Mouse (Mus musculus): Measurements from ENCODE around the gene Sult1a1.
"Not testable (repeated sequence)": the region's sequence is repeated elsewhere in the genome, so short reads cannot be mapped to it uniquely, and the experiment has no call there.

Sult1a1 gene

DNA sequence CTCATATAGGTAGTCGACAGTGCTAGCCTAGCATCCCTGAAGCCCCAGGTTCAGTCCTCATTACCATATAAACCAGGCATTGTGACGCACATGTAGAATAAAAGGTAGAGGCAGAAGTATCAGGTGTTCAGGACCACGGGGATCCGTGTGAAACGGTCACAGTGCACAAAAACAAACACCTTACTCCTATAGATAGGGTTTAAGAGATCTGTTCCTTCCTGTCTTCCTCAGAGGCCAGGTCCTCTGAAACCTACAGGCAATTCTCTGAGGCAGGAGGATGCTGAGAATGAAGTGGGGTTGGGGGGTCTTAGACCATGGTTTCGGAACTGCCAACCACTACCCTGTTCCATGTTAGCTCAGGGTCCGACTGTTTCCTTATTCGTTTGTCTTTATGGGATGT lies 21.6 kb upstream of the Sult1a1 start:
- in situ Hi-C loops (cut with MboI, MseI), result loop anchor here (10.0 kb wide), 1 partner anchor 53 kb away; the partner anchor contains the start of gene Sgf29

GRCm38 (mm10) chr7:126696886-126697285 lies 20.7 kb upstream of the Sult1a1 start:
- in situ Hi-C loops (cut with MboI, MseI), result loop anchor here (10.0 kb wide), 1 partner anchor 52 kb away; the partner anchor contains the start of gene Sgf29

DNA sequence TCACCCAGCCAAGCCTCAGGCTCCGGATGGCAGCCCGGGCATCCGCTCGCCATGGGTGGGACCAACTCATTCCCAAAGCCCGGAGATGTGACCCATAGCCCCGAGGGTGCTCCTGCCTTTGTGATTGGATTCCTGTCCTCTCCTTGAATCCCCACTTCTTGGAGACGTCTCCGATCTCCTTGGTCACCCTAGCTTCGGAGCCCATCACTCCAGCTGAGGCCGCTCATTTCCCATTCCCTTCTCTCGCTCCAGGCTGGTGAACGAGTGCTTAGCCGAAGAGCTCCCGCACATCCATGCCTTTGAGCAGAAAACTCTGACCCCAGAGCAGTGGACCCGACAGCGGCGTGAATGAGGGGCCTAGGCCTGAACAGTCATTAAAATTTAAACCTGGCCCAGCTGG lies 20.1 kb upstream of the Sult1a1 start:
- in situ Hi-C loops (cut with MboI, MseI), result loop anchor here (10.0 kb wide), 1 partner anchor 52 kb away; the partner anchor contains the start of gene Sgf29

DNA sequence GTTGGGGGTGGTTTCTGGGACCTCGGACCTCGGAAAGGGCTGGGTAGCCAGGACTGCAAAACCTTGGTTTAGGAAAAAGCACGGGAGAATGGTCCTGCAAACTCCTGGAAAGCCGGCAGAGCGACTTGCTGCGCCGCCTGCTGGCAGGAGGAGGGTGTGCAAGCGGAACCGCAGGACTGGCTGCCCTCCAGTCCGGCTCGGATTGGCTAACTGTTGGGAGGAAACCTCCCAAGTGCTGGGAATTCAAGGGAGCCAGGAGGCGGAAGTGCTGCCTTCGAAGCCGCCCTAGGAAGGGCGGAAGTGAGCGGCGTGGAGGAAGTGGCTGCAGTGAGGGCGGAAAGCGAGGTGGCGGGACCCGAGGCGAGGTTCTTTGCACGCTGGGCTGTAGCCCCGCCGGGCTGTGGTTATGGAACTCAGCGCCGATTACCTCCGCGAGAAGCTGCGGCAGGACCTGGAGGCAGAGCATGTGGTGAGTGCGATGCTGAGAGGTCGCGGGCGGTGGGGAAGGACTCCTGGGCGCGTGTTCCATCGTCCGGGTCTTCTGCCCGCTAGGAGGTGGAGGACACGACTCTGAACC lies 19.5 kb upstream of the Sult1a1 start, which contains the start of gene Slx1b:
TSS of gene Slx1b (minus strand) at position 154 of the 577 bp plus-strand sequence.
- in situ Hi-C loops (cut with MboI, MseI), result loop anchor here (10.0 kb wide), 1 partner anchor 51 kb away; the partner anchor contains the start of gene Sgf29

DNA sequence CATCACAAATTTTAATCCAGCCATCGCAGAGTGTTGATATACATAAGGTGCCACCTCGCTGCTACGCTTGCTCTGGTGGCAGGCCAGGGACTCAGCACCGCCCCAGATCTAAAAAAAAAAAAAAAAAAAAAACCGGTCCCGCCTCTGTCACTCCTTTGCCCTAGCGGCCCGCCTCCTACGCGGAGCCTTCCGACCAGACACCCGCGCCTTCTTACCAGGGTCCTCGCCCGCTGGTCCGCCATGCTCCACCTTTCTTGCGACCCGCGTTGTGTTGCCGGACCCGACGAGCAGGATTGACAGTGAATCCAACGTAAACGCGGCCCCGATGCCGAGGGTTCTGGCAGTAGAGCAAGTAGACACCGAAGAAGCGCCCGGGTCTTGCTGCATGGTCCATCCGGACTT lies 19.0 kb upstream of the Sult1a1 start, which contains the start of gene Bola2:
TSS of gene Bola2 (plus strand) at position 192 of the 402 bp plus-strand sequence.
- in situ Hi-C loops (cut with MboI, MseI), result loop anchor here (10.0 kb wide), 1 partner anchor 50 kb away; the partner anchor contains the start of gene Sgf29

DNA sequence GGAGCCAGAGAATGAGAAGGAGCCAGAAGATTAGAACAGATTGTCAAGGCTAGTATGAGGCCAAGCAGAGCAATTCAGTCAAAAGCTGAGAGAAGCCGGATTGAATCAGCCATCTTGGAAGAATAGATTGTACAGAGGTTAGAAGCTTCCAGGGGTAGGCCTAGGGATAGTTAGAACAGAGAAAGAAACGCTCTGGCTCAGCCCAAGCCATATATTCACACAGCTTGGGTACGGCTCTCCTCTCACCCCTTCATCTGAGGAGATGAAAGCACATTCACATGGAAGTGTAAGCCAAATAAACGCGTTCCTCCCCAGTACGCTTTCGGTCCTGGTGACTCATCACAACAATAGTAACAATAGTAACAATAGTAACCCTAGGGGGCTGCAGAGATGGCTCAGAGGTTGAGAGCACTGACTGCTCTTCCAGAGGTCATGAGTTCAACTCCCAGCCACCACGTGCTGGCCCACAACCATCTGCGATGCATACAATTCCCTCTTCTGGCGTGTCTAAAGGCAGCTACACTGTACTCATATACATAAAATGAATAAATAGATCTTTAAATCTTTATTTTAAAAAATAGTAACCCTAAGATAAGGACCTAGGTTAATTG lies 18.3 kb upstream of the Sult1a1 start:
- in situ Hi-C loops (cut with MboI, MseI), result loop anchor here (10.0 kb wide), 1 partner anchor 50 kb away; the partner anchor contains the start of gene Sgf29

GRCm38 (mm10) chr7:126693781-126694180 lies 17.5 kb upstream of the Sult1a1 start:
- in situ Hi-C loops (cut with MboI, MseI), result loop anchor here (10.0 kb wide), 1 partner anchor 49 kb away; the partner anchor contains the start of gene Sgf29

DNA sequence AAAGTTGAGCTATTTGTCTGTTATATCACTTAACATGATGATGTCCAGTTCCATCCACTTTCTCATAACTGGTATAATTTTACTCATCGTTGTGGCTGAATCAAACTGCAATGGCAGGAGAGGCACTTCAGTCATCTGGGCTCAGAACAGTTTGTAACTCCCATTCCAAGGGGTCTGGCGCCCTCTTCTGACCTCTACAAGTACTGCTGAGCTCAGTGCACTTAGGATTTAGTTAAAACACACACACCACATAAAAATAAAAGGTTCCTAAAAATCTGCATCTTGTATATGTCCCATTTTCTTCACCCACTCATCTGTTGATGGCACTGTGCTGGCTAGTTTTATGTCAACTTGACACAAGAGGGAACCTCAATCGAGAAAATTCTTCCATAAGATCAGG lies 17.0 kb upstream of the Sult1a1 start:
- in situ Hi-C loops (cut with MboI, MseI), result loop anchor here (10.0 kb wide), 1 partner anchor 48 kb away; the partner anchor contains the start of gene Sgf29

GRCm38 (mm10) chr7:126692426-126692825 lies 16.2 kb upstream of the Sult1a1 start:
- in situ Hi-C loops (cut with MboI, MseI), result loop anchor here (10.0 kb wide), 1 partner anchor 48 kb away; the partner anchor contains the start of gene Sgf29

DNA sequence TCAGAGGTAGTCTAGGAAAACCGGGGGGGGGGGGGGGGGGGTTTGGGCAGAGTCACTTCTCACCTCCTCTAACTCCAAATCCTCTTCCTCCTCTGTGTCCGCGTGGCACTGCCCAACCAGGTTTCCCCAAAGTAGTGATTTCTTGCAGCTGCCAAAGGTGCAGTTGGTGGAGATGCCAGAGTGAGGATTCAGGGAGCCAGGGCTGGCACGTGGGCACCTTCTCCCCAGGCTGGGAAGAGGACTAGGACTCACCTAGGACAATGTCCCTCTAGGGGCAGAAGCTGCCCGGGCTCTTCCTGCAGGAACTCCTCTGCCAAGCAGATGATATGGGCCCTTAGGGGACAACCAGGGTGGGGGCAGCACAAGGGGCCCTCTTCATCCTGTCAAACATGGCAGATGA lies 15.4 kb upstream of the Sult1a1 start:
- in situ Hi-C loops (cut with MboI, MseI), result loop anchor here (10.0 kb wide), 1 partner anchor 47 kb away; the partner anchor contains the start of gene Sgf29

- in situ Hi-C loops (cut with MboI, MseI), result loop anchor here (10.0 kb wide), 1 partner anchor 46 kb away; the partner anchor contains the start of gene Sgf29
Measured at GRCm38 (mm10) chr7:126690737-126691136, 14.5 kb upstream of the Sult1a1 start.

DNA sequence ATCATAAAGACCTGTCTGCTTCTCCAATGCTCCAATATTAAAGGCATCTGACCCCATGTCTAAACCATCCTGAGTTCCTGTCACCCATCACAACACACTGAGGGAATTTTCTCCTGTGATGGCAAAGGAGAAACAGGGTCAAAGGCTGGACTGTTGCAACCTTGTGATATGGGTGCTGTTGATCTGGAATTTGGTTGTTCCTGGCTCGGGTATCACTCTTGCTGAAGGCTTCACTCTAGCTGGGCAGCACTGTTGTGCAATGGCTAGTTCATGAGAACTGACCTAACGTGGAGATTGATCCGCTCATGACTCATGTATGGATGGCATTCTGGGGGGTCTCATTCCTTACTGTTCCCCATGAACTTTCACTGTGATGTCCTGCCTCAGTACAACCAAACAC lies 12.8 kb upstream of the Sult1a1 start:
- in situ Hi-C loops (cut with MboI, MseI), result no loop called here

DNA sequence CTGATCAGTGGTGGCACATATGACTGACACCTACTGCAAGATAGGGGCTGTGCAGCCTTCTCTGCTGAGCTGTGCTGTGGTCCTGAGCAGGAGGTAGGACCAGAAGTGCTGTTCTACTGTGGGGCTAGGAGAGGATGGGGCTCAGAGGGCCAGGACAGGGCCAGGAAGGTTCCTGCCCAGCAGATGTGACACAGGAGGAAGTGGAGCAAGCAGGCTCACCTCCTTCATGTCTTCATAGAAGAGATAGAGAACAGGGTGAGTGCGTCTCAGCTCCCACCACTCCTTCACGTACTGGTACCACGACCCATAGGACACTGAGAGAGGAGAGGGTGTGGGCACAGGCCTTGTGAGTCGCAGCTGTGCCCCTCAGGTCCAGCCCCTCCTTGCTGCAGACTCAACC lies 11.9 kb upstream of the Sult1a1 start:
- in situ Hi-C loops (cut with MboI, MseI), result not testable (repeated sequence)

GRCm38 (mm10) chr7:126681221-126681620 lies 5.0 kb upstream of the Sult1a1 start:
- in situ Hi-C loops (cut with MboI, MseI), result no loop called here

DNA sequence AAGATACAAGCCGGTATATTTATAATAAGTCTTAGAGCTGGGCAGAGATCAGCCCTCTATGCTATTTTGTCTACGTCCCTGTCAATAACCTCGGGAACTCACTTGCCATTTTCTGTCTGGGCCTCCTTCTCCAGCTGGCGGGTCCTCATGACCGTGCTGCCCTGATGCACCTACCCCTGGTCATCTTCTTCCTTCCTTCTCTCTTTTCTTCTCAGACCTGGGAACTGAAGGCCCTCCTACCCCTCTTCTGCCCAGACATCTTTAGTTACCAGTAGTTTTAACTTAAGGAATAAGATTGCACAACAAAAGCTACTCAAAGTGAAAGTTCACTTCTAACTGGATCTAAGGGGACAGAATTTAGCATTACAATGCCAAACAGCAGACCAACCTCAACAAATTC lies 3.5 kb upstream of the Sult1a1 start:
- in situ Hi-C loops (cut with MboI, MseI), result no loop called here

- in situ Hi-C loops (cut with MboI, MseI), result no loop called here
Measured at GRCm38 (mm10) chr7:126678545-126679341, 2.5 kb upstream of the Sult1a1 start.

DNA sequence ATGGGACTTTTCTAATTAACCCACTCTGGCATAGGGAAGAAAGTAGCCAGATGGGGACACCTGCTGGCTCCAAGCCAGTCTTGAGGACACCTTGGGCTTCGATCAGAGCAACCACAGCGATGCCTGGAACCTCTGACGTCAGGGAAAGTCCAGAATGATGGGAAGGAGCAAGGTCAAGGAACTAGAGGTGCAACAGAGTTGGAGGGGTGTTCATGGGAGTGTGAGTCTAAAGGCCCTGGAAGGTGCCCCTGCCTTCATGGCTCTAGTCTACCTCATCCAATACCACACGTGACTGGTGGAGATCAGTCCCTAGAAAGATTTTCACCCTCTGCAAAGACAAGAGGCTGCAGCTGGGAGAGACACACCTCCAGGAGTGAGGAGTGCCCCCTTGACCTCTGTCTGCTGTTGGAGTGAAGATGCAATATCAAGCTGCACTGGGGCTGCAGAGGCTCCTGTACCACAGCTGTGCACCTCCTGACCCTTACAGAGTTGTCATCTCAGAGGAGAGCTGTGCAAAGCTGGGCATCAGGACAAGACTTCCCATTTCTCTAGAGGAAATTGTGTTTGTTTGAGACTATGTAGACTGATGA lies 494 bp upstream of the Sult1a1 start:
- in situ Hi-C loops (cut with MboI, MseI), result no loop called here

- in situ Hi-C loops (cut with MboI, MseI), result no loop called here
Measured at GRCm38 (mm10) chr7:126675104-126675503, 1.1 kb downstream of the Sult1a1 start.

GRCm38 (mm10) chr7:126672111-126672510 lies 4.1 kb downstream of the Sult1a1 start:
- in situ Hi-C loops (cut with MboI, MseI), result no loop called here

DNA sequence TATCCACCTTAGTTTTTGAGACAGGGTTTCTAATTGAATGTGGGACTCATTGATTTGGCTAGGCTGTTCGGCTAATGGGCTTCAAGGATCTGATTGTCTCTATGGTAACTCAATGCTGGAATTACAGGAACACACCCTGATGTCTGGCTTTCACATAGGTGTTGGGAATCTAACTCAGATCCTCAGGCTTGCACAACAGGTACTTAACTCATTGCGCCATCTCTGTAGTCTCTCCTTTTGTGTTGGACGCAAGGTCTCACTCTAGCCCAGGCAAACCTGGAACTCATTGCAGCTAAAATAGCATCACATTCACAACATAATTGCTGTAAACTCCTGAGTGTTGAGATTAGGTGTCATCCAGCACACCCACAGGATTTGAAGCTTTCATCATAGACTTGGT lies 6.1 kb downstream of the Sult1a1 start:
- in situ Hi-C loops (cut with MboI, MseI), result no loop called here

GRCm38 (mm10) chr7:126668452-126668851 lies 7.8 kb downstream of the Sult1a1 start:
- in situ Hi-C loops (cut with MboI, MseI), result no loop called here
